ENCODE assay signal across 8 mouse cellular contexts in the genomic region with DNA sequence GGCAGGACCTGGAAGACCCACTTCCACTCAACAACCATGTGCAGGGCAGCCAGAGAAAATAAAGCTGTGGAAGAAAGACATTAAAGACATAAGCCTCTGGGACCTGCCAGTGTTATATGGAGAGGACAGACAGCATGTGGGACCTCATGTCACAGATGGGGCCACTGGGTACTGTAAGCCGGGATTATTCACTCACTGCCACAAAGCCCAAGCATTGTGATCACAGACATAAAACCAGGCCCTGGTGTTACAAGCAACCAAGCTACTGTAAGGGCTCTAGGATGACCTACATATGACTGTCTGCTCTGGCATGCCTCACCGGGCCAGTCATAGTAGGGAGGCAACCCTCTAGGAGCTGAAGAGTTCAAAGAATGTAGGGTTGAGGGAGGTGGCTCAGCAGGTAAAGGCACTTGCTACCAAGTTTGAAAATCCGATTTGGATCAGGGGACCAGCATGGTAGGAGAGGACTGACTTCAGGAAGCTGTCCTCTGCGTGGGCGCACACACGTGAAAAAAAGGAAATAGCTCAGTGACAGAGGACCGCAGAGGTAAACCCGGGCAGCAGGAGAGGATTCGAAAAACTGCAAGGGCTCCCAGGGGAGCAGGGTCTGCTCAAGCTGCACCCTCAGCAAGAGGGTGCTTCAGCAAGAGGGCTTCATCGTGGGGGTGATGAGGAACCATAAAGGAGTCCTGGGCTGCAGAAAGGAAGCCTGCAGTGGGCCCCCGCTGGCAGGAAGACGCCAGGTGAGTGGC. TPM values are rescaled to one million over a fixed set of nuclear protein-coding genes. Genes with fewer than 3 reads are reported as not detected.
DNase-seq lines count a peak whose midpoint lies in the region; ATAC-seq lines count a peak whose summit lies in the region.

No protein-coding gene starts in this region.

- peak overlapping the region; percentile 82 for H3K4me2 ChIP-seq in neural tube, embryonic 11.5 days (ENCODE audit: low read depth)

- WGBS in neural tube, embryonic 11.5 days, result 19% methylated on average over 12 of the region's 12 CpGs
- 19% methylated on average over 12 of the region's 12 CpGs for WGBS in hindbrain, embryonic 10.5 days

- H3K9me3 ChIP-seq in neural tube, embryonic 11.5 days (ENCODE audit: control insufficient read depth, low read length), result no peaks in the 10 kb centered on the region
- H3K9me3 ChIP-seq in hindbrain, embryonic 10.5 days, result no peaks in the 10 kb centered on the region

- peak overlapping the region; percentile 87 for H3K9ac ChIP-seq in neural tube, embryonic 11.5 days (ENCODE audit: low read length)

- peak overlapping the region; percentile 83 for H3K4me3 ChIP-seq in neural tube, embryonic 11.5 days (ENCODE audit: low read depth, low read length)
- H3K4me3 ChIP-seq in hindbrain, embryonic 10.5 days, result peak overlapping the region; percentile 94

- DNase-seq in adrenal gland, postnatal 14 days, result peak; percentile 58
- DNase-seq in adrenal gland, postnatal 25 days, result no peak
- no peak for DNase-seq in neural tube, embryonic 11.5 days (ENCODE audit: low spot score)
- no peak for DNase-seq in neural tube, embryonic 10.5 days (ENCODE audit: extremely low spot score, low spot score)
- no peak for DNase-seq in hindbrain, embryonic 10.5 days (ENCODE audit: low spot score)
- peak; percentile 55 for DNase-seq in thymus, postnatal 4 days
- no peak for DNase-seq in cerebellum, adult 18-20 months

- H3K27ac ChIP-seq in neural tube, embryonic 11.5 days (ENCODE audit: low read depth, low read length), result no peak overlapping the region
- peak overlapping the region; percentile 90 for H3K27ac ChIP-seq in hindbrain, embryonic 10.5 days

- peaks cover 14% of the 10 kb centered on the region for H3K4me1 ChIP-seq in neural tube, embryonic 11.5 days (ENCODE audit: control insufficient read depth, insufficient read depth, low read length)
- H3K4me1 ChIP-seq in hindbrain, embryonic 10.5 days (replicated peaks), result peaks cover 59% of the 10 kb centered on the region

- no peak for ATAC-seq in neural tube, embryonic 11.5 days (ENCODE audit: insufficient read depth, low FRiP score, low TSS enrichment)
- peak; percentile 20; the same call in 1 of the 2 replicates for ATAC-seq in megakaryocyte, adult 5-6 weeks (ENCODE audit: poor library complexity, severe bottlenecking)

- peaks cover 2% of the 10 kb centered on the region for H3K36me3 ChIP-seq in neural tube, embryonic 11.5 days (ENCODE audit: control insufficient read depth, insufficient read depth, low read length)
- H3K36me3 ChIP-seq in hindbrain, embryonic 10.5 days, result peaks cover 29% of the 10 kb centered on the region

- no peaks in the 10 kb centered on the region for H3K27me3 ChIP-seq in neural tube, embryonic 11.5 days (ENCODE audit: control insufficient read depth, insufficient read depth, low read length)
- H3K27me3 ChIP-seq in hindbrain, embryonic 10.5 days (ENCODE audit: insufficient read depth, poor library complexity, severe bottlenecking), result no peaks in the 10 kb centered on the region

RNA-seq across cellular contexts. Expression of a gene that starts 0.8 kb away (rescaled TPM):
- 97.7 and 98.7 TPM in 2 replicates for total RNA-seq in adrenal gland, postnatal 14 days (2021)
- 87.8 and 100 TPM in 2 replicates for total RNA-seq in adrenal gland, postnatal 25 days (2021)
- 119 and 120 TPM in 2 replicates for polyA plus RNA-seq in neural tube, embryonic 11.5 days (2014; fragmentation: Nextera tagmentation; extraction: Ambion mirVana)
- 89.1 and 109 TPM in 2 replicates for polyA plus RNA-seq in hindbrain, embryonic 10.5 days (2016; fragmentation: Nextera tagmentation; extraction: Ambion mirVana)
- total RNA-seq in megakaryocyte, adult 5-6 weeks (2015), result 64.8 and 82.1 TPM in 2 replicates
- total RNA-seq in megakaryocyte, adult 5-6 weeks (2017), result 21.7 and 31.6 TPM in 2 replicates

RNA-seq across cellular contexts. Expression of a gene that starts 12.2 kb away (rescaled TPM):
- 10.1 and 11.6 TPM in 2 replicates for total RNA-seq in adrenal gland, postnatal 14 days (2021)
- 9.6 and 14.8 TPM in 2 replicates for total RNA-seq in adrenal gland, postnatal 25 days (2021)
- 4.5 and 5.5 TPM in 2 replicates for polyA plus RNA-seq in neural tube, embryonic 11.5 days (2014; fragmentation: Nextera tagmentation; extraction: Ambion mirVana)
- polyA plus RNA-seq in hindbrain, embryonic 10.5 days (2016; fragmentation: Nextera tagmentation; extraction: Ambion mirVana), result 6.9 and 7.3 TPM in 2 replicates
- total RNA-seq in megakaryocyte, adult 5-6 weeks (2015), result 2.6 and 3.3 TPM in 2 replicates
- 3.9 and 5.3 TPM in 2 replicates for total RNA-seq in megakaryocyte, adult 5-6 weeks (2017)

RNA-seq across cellular contexts. Expression of a gene that starts 13.4 kb away (rescaled TPM):
- 44.2 and 50.5 TPM in 2 replicates for total RNA-seq in adrenal gland, postnatal 14 days (2021)
- 64.8 and 68.6 TPM in 2 replicates for total RNA-seq in adrenal gland, postnatal 25 days (2021)
- polyA plus RNA-seq in neural tube, embryonic 11.5 days (2014; fragmentation: Nextera tagmentation; extraction: Ambion mirVana), result 72.1 and 77.7 TPM in 2 replicates
- polyA plus RNA-seq in hindbrain, embryonic 10.5 days (2016; fragmentation: Nextera tagmentation; extraction: Ambion mirVana), result 89.9 and 92.0 TPM in 2 replicates
- 16.9 and 22.3 TPM in 2 replicates for total RNA-seq in megakaryocyte, adult 5-6 weeks (2015)
- total RNA-seq in megakaryocyte, adult 5-6 weeks (2017), result 4.8 and 11.4 TPM in 2 replicates

RNA-seq across cellular contexts. Expression of a gene that starts 13.4 kb away (rescaled TPM):
- 3.1 and 4.9 TPM in 2 replicates for total RNA-seq in adrenal gland, postnatal 14 days (2021)
- 3.5 and 5.6 TPM in 2 replicates for total RNA-seq in adrenal gland, postnatal 25 days (2021)
- 8.0 and 10.9 TPM in 2 replicates for polyA plus RNA-seq in neural tube, embryonic 11.5 days (2014; fragmentation: Nextera tagmentation; extraction: Ambion mirVana)
- polyA plus RNA-seq in hindbrain, embryonic 10.5 days (2016; fragmentation: Nextera tagmentation; extraction: Ambion mirVana), result 11.0 and 11.3 TPM in 2 replicates
- total RNA-seq in megakaryocyte, adult 5-6 weeks (2015), result 0.91 and 1.1 TPM in 2 replicates
- 3.8 TPM in 1 of 2 replicates, not detected in the other for total RNA-seq in megakaryocyte, adult 5-6 weeks (2017)

RNA-seq across cellular contexts. Expression of a gene that starts 16.5 kb away (rescaled TPM):
- 1.6 and 2.5 TPM in 2 replicates for total RNA-seq in adrenal gland, postnatal 14 days (2021)
- 2.3 and 3.0 TPM in 2 replicates for total RNA-seq in adrenal gland, postnatal 25 days (2021)
- polyA plus RNA-seq in neural tube, embryonic 11.5 days (2014; fragmentation: Nextera tagmentation; extraction: Ambion mirVana), result 2.4 and 3.1 TPM in 2 replicates
- 4.6 and 5.5 TPM in 2 replicates for polyA plus RNA-seq in hindbrain, embryonic 10.5 days (2016; fragmentation: Nextera tagmentation; extraction: Ambion mirVana)
- 0.54 TPM in 1 of 2 replicates, not detected in the other for total RNA-seq in megakaryocyte, adult 5-6 weeks (2015)
- 0.15 and 0.89 TPM in 2 replicates for total RNA-seq in megakaryocyte, adult 5-6 weeks (2017)

Comparison
In these comparisons a context has a peak if more than half of its experiments do, and no peak if none do; other contexts are left out.
1. DNase-seq: peak in adrenal gland, postnatal 14 days (single experiment) and thymus, postnatal 4 days (single experiment); none in adrenal gland, postnatal 25 days (single experiment), neural tube, embryonic 11.5 days (single experiment), neural tube, embryonic 10.5 days (single experiment), hindbrain, embryonic 10.5 days (single experiment) and cerebellum, adult 18-20 months (0 of 2).